Mouse (Mus musculus) cerebellum, adult 11 months (tissue): ENCODE measurements around the gene Frmd6.

ENCODE experiments used
- DNase-seq: peaks from one replicate; pipeline ENCODE4 v3.0.0; 2022

Frmd6 gene

GRCm38 (mm10) chr12:70906867-70907266 is 81.6 kb downstream of the Frmd6 start:
- no peak for DNase-seq

DNA sequence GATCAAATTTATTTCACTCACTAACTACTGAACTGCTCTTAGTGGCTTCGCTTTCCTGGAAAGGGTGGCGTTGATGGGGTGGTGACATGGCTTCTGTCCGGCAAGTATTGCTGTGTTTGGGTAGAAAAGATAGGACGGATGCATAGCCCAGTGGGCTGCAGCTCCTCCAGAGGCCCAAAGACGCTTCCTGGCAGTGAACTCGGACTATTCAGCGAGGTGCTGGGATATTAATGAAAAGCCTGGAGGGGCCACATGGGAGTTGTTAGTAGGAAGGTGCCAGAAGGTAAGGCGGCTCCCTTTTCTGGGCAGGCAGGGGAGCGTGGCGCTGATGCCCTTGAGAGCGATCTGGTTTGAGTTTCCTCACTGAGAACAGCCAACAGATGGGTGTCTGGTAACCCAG is 82.3 kb downstream of the Frmd6 start:
- no peak for DNase-seq

DNA sequence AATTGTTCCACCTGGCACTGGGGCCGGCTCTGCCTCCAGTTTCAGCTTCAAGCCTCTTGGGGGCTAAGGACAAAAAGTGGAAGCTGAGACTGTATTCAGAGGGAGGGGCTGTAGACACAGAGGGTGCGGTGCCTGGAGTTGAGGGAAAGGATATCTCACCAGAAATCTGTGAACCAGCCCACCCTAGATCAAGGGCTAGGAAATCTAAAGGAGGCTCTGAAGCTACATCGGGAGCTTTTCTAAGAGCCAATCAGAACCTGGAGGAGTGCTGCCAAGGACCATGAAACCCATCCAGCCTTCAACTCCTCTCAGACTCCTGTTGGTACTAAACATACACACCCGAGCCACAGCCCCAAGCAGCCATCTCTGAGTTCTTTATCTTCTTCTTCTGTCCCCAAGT is 82.8 kb downstream of the Frmd6 start:
- no peak for DNase-seq

- peak; percentile 73 for DNase-seq
Observed at GRCm38 (mm10) chr12:70910241-70910720, 85.0 kb downstream of the Frmd6 start.

- peak; percentile 78 for DNase-seq
Observed at GRCm38 (mm10) chr12:70911029-70911428, 85.7 kb downstream of the Frmd6 start.

DNA sequence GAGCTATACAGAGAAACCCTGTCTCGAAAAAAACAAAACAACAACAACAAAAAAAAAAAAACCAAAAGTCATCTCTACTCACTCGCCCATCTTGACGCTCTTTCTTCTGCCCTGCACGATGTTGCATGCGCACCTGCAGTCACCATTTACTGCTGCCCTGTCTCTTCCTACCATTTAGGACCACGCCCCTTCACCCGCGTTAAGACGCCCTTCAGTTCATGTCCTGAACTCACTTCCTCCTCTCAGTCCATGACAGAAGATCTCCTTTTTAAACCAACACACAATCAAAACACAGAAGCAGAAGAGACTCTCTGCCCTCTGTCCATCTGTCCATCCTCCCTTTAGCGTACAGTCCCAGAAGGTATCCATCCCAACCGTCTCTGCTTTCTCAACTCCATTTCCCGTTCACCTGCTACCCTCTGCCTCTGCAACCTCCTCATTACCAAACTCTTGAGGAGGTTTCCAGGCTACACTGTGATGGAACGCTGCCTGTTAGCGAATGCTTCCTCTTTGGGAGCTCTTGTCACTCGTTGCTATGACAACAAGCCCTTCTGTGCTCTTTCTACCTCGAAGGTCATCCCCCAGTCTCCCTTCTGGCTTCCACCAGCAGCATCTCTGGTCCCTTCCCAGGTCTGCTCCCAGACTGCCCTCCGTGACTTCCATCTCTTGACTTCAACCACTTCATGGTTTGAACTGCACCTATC is 86.5 kb downstream of the Frmd6 start:
- DNase-seq = no peak

GRCm38 (mm10) chr12:70913429-70913828 is 88.1 kb downstream of the Frmd6 start:
- DNase-seq = no peak

- DNase-seq = peak; percentile 31
Observed at GRCm38 (mm10) chr12:70914387-70914786, 89.1 kb downstream of the Frmd6 start.

- DNase-seq = no peak
Observed at GRCm38 (mm10) chr12:70929781-70930180, 104.5 kb downstream of the Frmd6 start.

DNA sequence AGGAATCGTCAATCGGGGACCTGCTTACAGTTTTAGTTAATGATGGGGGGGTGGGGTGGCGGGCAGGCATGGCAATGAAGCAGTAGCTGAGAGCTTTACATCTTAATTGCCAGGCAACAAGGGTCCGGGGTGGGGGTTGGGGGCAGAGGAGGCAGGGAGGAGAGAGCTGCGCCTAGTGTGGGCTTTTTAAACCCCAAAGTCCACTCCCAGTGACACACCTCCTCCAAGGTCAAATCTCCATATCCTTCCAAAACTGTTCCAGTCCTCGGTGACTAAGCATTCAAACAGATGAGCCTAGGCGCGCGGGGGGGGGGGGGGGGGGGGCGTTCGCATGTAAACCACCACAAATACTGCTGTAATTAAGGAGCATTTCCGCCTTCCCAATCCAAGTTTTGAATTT is 111.8 kb downstream of the Frmd6 start:
- no peak for DNase-seq

- peak; percentile 89 for DNase-seq
Observed at GRCm38 (mm10) chr12:70937571-70938384, 112.5 kb downstream of the Frmd6 start, which contains the start of gene Actr10. Gene Actr10, plus strand, starts transcription at chr12:70937857.

DNA sequence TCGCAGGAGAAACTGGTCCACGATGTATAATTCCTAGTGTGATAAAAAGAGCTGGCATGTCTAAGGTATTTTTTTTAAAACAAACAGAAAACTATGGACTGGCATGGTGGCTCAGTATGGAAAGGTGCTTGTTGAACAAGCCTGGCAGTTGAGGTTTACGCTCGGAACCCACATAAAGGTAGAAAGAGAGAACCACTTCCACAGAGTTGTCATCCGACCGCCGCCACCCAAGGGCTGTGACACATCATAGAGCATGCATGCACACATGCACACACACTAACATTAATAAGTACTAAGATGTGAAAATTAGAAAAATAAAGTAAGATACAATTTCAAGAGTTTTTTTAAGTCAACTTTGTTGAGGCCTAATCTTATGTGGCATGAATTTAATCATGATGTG is 115.5 kb downstream of the Frmd6 start:
- DNase-seq = no peak

GRCm38 (mm10) chr12:70944181-70944580 is 118.9 kb downstream of the Frmd6 start:
- no peak for DNase-seq

DNA sequence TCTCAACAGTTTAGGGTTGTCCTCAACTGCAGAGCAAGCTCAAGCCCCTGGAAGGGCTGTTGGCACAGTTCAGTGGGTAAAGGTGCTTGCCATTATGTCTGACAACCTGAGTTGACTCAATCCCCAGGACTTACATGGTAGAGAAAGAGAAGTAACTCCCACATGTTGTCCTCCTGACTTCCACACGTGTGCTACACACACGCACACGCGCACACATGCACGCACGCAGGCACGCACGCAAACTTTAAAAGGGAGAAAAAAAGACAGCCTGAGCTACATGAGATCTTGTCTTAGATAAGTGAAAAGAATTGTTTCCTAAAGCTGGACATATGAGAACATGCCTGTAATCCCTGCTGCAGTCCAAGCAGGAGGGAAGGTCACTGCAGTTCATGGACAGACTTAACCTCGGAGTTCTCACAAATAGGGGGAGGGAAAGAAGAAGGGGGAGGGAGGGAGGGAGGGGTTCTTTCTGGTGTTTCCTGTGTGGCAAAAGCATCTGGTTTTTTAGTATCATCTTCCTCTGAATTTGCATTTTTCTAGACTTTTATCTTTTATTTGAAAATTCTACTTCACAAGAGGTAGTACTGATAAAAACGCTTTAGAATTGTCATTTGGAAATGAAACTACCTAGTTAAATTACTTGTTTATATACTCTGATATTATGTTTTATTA is 121.4 kb downstream of the Frmd6 start:
- DNase-seq = no peak
